Mouse (Mus musculus) left cerebral cortex, postnatal 14 days (tissue): ENCODE data around the gene Trim31. TPM values are rescaled to one million over a fixed set of nuclear protein-coding genes. Genes with fewer than 3 reads are reported as not detected.

Source experiments
- DNase-seq, 2 experiments: peaks; one replicate each; pipeline ENCODE4 v3.0.0; 2021 to 2022; ENCODE audit warnings: low spot score in 2 of 2, mixed read lengths in 1 of 2
- intact Hi-C: fragments of 180-260 bp; cut with DNase I; formaldehyde crosslinking; loops from one replicate; pipeline ENCODE4 v1.15.1; 2025
- total RNA-seq, 2 experiments: library from RNA; stranded (reverse); gene quantifications; 2 replicates each; pipeline ENCODE4 v1.2.3; 2021

The Trim31 gene
- total RNA-seq, 2 experiments from 2014 or later = not detected

- DNase-seq = no peak
- intact Hi-C loops = no loop called here
Measured at GRCm38 (mm10) chr17:36938056-36938455, 40.1 kb downstream of the Trim31 start.

GRCm38 (mm10) chr17:36942391-36942790 is 44.5 kb downstream of the Trim31 start:
- DNase-seq = no peak
- intact Hi-C loops = no loop called here

- no peak for DNase-seq
- intact Hi-C loops = no loop called here
Measured at GRCm38 (mm10) chr17:36942791-36943471, 45.0 kb downstream of the Trim31 start, which contains the start of gene Rnf39. Gene Rnf39, plus strand, starts transcription at chr17:36942918.

GRCm38 (mm10) chr17:36943691-36944090 is 45.8 kb downstream of the Trim31 start:
- intact Hi-C loops = no loop called here
- no peak for DNase-seq

GRCm38 (mm10) chr17:36944121-36944775 is 46.3 kb downstream of the Trim31 start:
- no peak for DNase-seq
- intact Hi-C loops = no loop called here

GRCm38 (mm10) chr17:36947051-36947819 is 49.3 kb downstream of the Trim31 start:
- DNase-seq = peak in 1 of 2 experiments; percentile 61
- intact Hi-C loops = no loop called here

GRCm38 (mm10) chr17:36948286-36948685 is 50.4 kb downstream of the Trim31 start:
- no peak for DNase-seq
- intact Hi-C loops = no loop called here

GRCm38 (mm10) chr17:36949265-36949664 is 51.3 kb downstream of the Trim31 start:
- DNase-seq = no peak
- intact Hi-C loops = no loop called here

GRCm38 (mm10) chr17:36950981-36951947 is 53.3 kb downstream of the Trim31 start, which contains the start of gene Ppp1r11:
Gene Ppp1r11, minus strand, starts transcription at chr17:36951741.
- DNase-seq = peak; percentile 95 to 98
- intact Hi-C loops = no loop called here

- DNase-seq = no peak
- intact Hi-C loops = no loop called here
Measured at GRCm38 (mm10) chr17:36952631-36953030, 54.7 kb downstream of the Trim31 start.

GRCm38 (mm10) chr17:36953062-36953461 is 55.1 kb downstream of the Trim31 start:
- intact Hi-C loops = no loop called here
- DNase-seq = no peak

GRCm38 (mm10) chr17:36957999-36958743 is 60.3 kb downstream of the Trim31 start, which contains the start of the genes Znrd1 and Znrd1as:
Gene Znrd1, minus strand, starts transcription at chr17:36958559.
Gene Znrd1as, plus strand, starts transcription at chr17:36958592.
- DNase-seq = peak; percentile 96 to 98
- intact Hi-C loops = loop anchor here (5.0 kb wide), 1 partner anchor 89 kb away; the partner anchor contains the start of gene Gabbr1

GRCm38 (mm10) chr17:36958884-36959283 is 61.0 kb downstream of the Trim31 start:
- DNase-seq = no peak
- intact Hi-C loops = loop anchor here (5.0 kb wide), 1 partner anchor 88 kb away; the partner anchor contains the start of gene Gabbr1

Other genes with a start within 250 kb of the Trim31 start
- gene H2-M1, start 225.9 kb upstream of the Trim31 start, total RNA-seq = not detected
- not detected for gene H2-M10.5, start 125.2 kb upstream of the Trim31 start, total RNA-seq
- not detected for gene H2-M10.6, start 85.9 kb upstream of the Trim31 start, total RNA-seq
- gene Trim26, start 61.0 kb upstream of the Trim31 start, total RNA-seq = 10 to 100 TPM; 20.8 to 25.0 TPM
- gene Trim15, start 30.9 kb upstream of the Trim31 start, total RNA-seq = not detected
- under 1 TPM in 1 of 2 experiments, not detected in 1; 0.15 TPM for gene Trim10, start 28.5 kb upstream of the Trim31 start, total RNA-seq
- gene Trim40, start 8.0 kb upstream of the Trim31 start, total RNA-seq = not detected
- 1 to 10 TPM; 2.1 to 3.5 TPM for gene Rnf39, start 44.8 kb downstream of the Trim31 start, total RNA-seq
- gene Ppp1r11, start 53.6 kb downstream of the Trim31 start, total RNA-seq = 100 to 1,000 TPM; 108 to 109 TPM
- gene Znrd1, start 60.4 kb downstream of the Trim31 start, total RNA-seq = 10 to 100 TPM; 28.4 to 31.8 TPM
- 1 to 10 TPM; 4.3 to 4.6 TPM for gene Znrd1as, start 60.5 kb downstream of the Trim31 start, total RNA-seq
- not detected for gene 2410137M14Rik, start 83.1 kb downstream of the Trim31 start, total RNA-seq
- 1 to 10 TPM; 1.9 to 2.7 TPM for gene H2-M5, start 91.4 kb downstream of the Trim31 start, total RNA-seq
- 10 to 100 TPM; 25.9 to 27.9 TPM for gene Zfp57, start 103.0 kb downstream of the Trim31 start, total RNA-seq
- 10 to 100 TPM; 23.9 to 46.1 TPM for gene Mog, start 125.3 kb downstream of the Trim31 start, total RNA-seq
- gene Gabbr1, start 147.8 kb downstream of the Trim31 start, total RNA-seq = 100 to 1,000 TPM; 629 to 637 TPM
- under 1 TPM in 1 of 2 experiments, not detected in 1; 0.13 TPM for gene Olfr90, start 190.4 kb downstream of the Trim31 start, total RNA-seq
- not detected for gene Olfr91, start 200.2 kb downstream of the Trim31 start, total RNA-seq
- not detected for gene Olfr92, start 222.0 kb downstream of the Trim31 start, total RNA-seq